Mouse (Mus musculus): ENCODE data around the gene Alox8.

DNA sequence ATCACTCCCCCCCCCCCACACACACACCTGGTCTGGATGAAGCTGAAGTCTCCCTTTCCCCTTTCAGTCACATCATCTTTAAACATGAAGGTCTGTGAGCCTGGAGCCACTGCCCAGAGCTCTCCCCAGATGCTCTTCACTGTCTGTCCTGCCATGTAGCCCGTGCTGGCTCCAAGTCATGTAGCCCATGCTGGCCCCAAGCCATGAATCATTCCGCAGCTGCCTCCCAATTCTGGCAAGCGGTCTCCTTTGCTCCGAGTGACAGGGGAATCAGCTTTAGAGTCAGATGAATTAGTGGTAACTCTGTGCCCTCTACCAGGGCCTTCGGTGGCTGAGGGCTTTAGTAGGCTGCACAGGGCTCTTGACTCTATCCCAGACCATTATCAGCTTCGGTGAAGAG lies 47.9 kb downstream of the Alox8 start:
- TF ChIP-seq CTCF (IDR thresholded peaks at IDR 0.05; ENCODE audit: extremely low read depth, insufficient read depth, low read length) (no peak), POLR2A (IDR thresholded peaks at IDR 0.05; ENCODE audit: extremely low read depth, insufficient read depth, low read length) (no peak)

Measured in cortical plate, adult 2 months (tissue).